Mouse (Mus musculus): ENCODE data around the gene Fabp6.

The Fabp6 gene

GRCm38 (mm10) chr11:43604207-43604606 is 2.9 kb upstream of the Fabp6 start:
- in situ Hi-C loops (cut with MboI, MseI): loop anchor here (10.0 kb wide), 1 partner anchor 809 kb away; no protein-coding TSS in a partner anchor

- in situ Hi-C loops (cut with MboI, MseI): no loop called here
Observed at GRCm38 (mm10) chr11:43589530-43590072, 11.7 kb downstream of the Fabp6 start.

GRCm38 (mm10) chr11:43586324-43587090 is 14.8 kb downstream of the Fabp6 start, which contains the start of gene 4933415A04Rik:
Gene 4933415A04Rik (plus strand): TSS chr11:43587040.
- in situ Hi-C loops (cut with MboI, MseI): no loop called here

- in situ Hi-C loops (cut with MboI, MseI): no loop called here
Observed at GRCm38 (mm10) chr11:43585211-43586005, 15.9 kb downstream of the Fabp6 start.

DNA sequence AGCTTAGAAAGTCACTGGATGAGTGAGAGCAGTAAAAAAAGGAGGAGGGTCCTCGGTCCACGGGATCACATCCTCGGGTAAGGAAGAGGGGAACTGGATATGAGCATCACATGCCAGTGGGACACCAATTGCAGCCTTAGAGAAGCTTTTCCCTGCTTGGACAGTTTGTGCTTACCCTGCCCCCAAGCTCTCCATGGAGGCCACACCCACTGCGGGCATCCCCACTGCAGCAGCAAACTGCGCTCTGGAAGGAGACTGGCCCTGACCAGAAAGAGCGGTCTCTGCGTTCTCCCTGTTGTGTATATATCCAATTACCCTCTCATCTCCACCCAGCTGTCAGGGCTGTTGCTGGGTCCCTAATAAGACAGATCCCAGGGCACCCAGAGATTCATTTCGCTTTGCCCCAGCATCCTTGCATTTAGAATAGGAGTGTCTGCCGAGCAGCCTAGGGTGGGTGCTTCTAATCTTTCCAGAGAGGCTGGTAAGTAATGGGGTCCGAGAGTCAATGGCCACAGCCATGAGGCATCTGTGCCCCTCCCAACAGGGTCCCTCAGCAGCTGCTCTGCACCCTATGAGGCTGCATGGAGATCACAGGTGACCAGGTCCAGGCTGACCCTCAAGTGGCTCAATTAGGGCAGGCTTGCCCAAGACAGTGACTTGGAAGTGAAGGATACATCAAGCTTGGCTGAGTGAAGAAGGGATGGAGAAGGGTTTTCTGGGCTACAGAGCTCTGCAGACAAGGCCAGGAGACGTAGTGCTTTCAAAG is 23.4 kb downstream of the Fabp6 start:
- in situ Hi-C loops (cut with MboI, MseI): no loop called here

GRCm38 (mm10) chr11:43575376-43576151 is 25.8 kb downstream of the Fabp6 start:
- in situ Hi-C loops (cut with MboI, MseI): no loop called here

GRCm38 (mm10) chr11:43575061-43575375 is 26.3 kb downstream of the Fabp6 start:
- in situ Hi-C loops (cut with MboI, MseI): no loop called here

GRCm38 (mm10) chr11:43569595-43569994 is 31.7 kb downstream of the Fabp6 start:
- in situ Hi-C loops (cut with MboI, MseI): no loop called here

GRCm38 (mm10) chr11:43569188-43569587 is 32.2 kb downstream of the Fabp6 start:
- in situ Hi-C loops (cut with MboI, MseI): no loop called here

DNA sequence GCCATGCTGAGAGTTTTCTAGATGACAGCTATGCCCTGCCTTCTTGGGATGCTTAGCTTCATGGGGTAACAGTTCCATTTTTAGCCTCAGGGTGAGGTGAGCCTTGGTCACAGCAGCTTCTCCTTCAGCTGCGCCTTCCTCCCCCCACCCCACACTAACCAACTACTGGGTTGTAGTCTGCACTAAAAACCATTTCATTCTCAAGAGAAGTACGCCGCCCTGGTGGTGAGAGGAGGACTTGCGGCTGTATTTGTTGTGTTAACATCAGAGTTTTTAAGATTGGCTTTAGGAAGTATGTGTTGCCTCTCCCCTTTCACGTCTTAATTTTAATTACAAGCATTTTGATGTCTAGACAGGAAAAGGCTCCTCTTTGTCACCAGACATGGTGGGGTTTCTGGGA is 33.1 kb downstream of the Fabp6 start:
- in situ Hi-C loops (cut with MboI, MseI): no loop called here

GRCm38 (mm10) chr11:43566696-43567095 is 34.6 kb downstream of the Fabp6 start:
- in situ Hi-C loops (cut with MboI, MseI): no loop called here

GRCm38 (mm10) chr11:43565852-43566251 is 35.5 kb downstream of the Fabp6 start:
- in situ Hi-C loops (cut with MboI, MseI): no loop called here

DNA sequence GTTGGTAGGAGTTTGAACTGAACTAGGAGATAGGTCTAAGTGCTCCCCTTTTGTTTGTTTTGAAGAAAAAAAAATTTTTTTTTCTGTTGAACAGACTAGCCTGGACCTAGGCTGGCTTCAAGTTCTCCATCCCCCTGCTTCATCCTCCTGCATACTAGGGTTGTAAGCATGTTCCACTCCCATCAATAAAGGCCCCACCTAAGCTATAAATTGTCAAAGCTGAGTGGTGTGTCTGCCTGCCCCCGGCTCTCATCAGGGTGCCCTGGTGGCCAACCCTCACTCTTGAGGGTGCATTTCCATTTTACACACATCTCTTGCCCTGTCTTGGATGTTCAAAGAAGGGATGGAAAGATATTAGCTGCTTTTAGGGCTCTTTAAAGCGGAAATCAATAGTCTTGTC is 35.9 kb downstream of the Fabp6 start:
- in situ Hi-C loops (cut with MboI, MseI): no loop called here

DNA sequence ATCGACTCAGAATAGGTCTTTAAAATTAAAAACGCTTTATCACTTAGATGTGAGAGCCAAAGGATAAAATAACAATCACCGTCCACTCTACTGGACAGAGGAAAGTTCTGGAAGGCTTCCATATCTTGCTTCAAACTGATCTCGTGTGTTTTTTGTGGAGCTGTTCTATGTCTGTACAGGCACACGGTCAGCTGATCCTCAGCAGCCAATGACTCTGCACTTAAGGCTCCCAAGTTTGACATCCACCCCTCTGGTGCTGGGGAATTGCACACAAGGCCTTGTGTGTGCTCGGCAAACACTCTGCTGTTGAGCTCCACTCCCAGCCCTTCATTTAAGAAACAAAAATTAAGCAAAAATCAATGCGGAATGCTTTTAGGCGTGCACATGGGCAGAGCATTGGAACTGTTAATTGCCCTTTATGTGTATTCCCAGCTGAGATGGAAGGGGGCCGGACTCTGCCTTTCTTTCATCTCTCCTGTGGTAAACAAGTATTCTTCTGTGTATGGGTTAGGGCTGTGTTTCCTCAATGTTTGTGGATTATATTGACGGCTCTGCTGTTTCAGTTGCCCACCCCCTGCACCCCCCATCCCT is 37.6 kb downstream of the Fabp6 start:
- in situ Hi-C loops (cut with MboI, MseI): no loop called here

DNA sequence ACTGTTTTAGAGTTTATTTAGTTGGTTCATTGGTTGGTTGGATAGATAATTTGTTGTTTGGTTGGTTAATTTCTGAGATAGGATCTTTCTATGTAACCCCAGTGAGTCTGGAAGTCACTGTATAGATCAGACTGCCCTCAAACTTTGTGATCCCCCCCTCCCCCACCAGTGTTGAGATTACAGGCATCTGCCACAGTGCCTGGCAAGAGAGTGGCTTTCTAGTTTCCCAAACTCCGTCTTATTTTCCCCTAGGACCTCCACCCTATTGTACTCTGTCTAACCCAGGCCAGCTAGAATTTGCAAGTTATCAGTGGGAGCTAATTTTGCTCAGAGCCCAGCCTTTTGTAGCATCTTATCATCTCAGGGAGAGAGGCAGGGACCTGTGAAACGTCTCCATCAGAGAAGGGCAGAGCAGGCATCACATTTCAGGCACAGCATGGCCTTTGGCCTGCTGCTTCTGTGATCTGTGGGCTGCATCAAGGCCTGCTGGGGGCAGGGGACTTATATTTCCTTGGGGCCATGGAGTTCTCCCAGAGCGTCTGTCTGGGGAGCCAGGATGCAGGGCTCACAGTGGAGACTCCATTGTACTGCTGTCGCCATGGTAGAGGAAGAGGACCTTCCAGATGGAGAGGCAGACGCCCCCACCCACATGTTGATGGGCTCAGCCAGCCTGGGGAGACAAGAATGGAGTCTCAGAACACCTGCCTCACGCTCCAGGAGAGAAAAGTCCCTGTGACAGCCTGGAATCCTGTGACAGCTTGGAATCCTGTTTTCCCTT is 41.6 kb downstream of the Fabp6 start:
- in situ Hi-C loops (cut with MboI, MseI): no loop called here

DNA sequence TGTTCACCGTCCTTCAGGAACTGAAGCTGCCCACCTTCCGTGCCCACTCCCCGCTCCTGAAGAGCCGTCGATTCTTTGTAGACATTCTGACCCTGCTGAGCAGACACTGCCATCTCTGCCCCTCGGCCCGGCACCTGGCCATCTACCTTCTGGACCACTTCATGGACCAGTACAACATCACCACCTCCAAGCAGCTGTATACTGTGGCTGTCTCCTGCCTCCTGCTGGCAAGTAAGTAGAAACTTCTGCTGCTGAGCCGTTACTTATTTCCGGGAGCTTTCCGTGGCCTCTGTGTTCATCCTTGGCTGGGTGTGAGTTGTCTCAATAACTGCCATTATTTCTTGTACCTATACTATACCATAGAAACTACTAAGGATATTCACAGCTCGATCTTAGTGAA is 44.8 kb downstream of the Fabp6 start:
- in situ Hi-C loops (cut with MboI, MseI): no loop called here

- in situ Hi-C loops (cut with MboI, MseI): no loop called here
Observed at GRCm38 (mm10) chr11:43552675-43553074, 48.7 kb downstream of the Fabp6 start.

GRCm38 (mm10) chr11:43551756-43552155 is 49.6 kb downstream of the Fabp6 start:
- in situ Hi-C loops (cut with MboI, MseI): no loop called here

DNA sequence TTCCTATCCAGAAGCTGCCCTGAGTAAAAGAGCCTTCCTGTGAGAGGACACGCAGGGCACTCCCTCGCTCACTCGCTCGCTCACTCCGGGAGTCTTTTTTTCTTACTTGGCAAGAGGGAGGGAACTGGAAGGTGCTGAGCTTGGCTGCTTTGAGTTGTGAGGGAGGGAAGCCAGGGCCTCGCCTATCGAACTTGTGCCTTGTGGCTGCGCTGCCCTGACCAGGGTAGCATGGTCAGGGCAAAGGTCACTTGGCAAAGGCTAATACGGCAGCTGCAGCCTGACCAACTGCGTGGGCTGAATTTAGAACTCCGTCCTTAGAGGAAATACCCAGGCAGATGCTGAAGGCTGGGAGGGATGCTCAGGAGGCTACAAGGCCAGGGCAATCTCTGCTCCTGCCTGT is 51.6 kb downstream of the Fabp6 start:
- in situ Hi-C loops (cut with MboI, MseI): no loop called here
